Mouse (Mus musculus) left cerebral cortex, postnatal 25 days (tissue): ENCODE measurements around the gene Myl4. TPM values are rescaled to one million over a fixed set of nuclear protein-coding genes. Genes with fewer than 3 reads are reported as not detected.

Experiments
- DNase-seq, 2 experiments: peaks; one replicate each; pipeline ENCODE4 v3.0.0; 2022; ENCODE audit warnings: low spot score in 2 of 2, mixed read lengths in 1 of 2
- intact Hi-C: fragments of 180-260 bp; cut with DNase I; formaldehyde crosslinking; loops from one replicate; pipeline ENCODE4 v1.15.1; 2025
- total RNA-seq, 2 experiments: library from RNA; stranded (reverse); gene quantifications; 2 replicates each; pipeline ENCODE4 v1.2.3; 2021

Gene Myl4
- total RNA-seq, 2 experiments from 2014 or later = 35.5 to 43.3 TPM

DNA sequence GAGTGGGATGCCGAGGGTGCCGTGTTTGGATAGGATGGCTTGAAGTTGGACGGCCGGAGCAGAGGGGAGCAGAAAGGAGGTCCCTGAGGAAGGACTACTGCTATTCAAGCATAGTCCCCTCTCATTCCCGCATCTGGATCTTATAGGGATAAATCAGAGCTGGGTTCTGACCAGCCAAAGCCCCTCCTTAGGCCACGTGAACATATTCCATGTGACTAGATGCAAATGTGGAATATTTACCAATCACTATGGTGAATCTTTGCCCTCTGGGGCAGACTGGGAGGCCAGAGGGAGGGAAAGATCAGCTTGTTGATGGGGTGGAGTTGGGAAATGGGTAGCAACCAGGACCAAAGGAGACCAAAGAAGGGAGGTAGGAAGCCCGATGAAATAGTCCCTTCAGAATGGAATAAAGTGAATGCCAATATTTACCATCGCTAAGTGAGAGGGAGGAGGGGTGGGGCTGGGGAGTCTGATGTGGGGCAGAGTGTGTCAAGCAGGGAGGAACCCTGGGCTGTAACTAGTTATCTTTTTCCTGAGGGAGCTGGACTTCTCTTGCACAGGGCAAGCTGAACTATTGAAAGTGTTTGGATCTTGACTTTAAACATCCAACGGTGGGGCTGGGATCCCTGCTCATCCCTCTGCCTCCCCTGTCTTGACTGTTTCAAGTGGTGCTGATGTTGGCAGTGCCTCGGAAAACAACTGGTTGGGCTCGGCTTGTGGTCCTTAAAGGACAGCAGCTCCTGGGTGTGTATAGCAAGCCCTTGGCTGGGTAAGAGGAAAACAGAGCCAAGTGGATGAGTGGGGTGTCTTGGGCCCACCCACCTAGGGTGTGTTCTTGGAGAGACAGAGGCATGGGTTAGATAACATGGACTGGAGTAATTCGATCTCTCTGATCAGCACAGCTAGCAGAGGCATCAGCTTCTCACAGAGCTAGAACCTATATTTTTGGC lies 75.3 kb downstream of the Myl4 start:
- DNase-seq = no peak
- intact Hi-C loops = no loop called here

DNA sequence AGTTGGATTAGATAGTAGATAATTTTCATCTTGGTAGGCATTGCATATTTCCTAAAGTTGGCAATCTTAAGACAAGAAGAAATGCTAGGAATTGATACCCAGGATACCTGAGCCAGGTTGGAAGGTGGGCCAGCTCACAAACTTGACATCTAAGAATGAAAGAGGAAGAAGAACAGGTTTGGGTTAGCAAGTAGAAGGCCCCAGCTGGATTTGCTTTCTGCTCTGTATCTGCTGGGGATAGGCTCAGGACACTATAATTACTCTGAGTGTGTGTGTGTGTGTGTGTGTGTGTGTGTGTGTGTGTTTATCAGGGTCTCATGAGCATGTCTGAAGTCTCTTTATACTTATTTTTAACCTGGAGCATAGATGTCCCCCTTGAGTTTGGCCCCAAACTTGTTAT lies 76.2 kb downstream of the Myl4 start:
- DNase-seq = no peak
- intact Hi-C loops = no loop called here

DNA sequence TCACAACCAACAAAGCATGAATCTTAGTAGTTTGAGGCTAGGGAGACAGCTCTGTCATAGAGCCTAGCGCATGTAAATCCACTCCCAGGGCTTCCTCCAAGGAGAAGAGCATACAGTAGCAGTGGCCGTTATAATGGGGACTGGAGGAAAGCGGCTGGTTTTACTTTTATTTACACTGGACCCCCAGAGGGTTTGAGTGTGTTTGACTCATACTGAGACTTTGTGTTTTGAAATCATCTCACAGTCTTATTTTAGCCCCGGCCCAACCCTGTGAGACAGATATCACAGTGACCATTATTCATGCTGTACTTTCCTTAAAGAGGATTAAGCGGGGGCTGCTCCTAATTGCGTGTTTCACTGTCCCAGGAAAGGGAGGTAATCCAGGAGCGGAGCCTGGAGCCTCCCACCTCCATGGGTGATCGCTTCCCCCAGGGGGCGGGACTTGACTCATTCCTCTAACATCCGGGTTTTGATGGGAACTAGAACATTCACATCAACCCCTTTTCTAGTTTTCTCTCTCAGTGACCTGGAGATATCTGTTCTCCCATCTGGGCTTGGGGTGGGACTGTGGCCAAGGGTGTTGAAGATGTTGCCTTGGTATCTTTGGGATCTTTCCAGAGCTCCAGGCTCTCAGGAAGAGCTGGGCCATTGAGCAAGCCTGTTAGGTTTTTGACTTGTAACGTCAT lies 77.3 kb downstream of the Myl4 start:
- intact Hi-C loops = no loop called here
- DNase-seq = no peak

DNA sequence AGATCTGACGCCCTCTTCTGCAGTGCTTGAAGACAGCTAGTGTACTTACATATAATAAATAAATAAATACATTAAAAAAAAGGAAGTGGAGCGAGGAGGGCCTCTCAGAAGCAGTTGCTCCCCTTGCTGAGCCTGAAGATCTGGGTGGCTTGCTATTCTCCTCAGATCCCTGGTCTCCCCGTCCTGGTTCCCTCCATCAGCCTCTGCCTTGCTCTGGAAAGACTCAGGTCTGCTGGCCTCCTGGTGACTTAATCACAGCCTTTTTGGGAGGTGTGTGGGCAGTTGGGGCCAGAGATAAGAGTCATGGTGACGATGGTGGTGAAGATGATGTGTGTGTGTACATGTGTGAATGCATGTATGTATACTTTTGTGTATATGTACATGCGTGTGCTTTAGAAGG lies 78.1 kb downstream of the Myl4 start:
- DNase-seq = no peak
- intact Hi-C loops = no loop called here

DNA sequence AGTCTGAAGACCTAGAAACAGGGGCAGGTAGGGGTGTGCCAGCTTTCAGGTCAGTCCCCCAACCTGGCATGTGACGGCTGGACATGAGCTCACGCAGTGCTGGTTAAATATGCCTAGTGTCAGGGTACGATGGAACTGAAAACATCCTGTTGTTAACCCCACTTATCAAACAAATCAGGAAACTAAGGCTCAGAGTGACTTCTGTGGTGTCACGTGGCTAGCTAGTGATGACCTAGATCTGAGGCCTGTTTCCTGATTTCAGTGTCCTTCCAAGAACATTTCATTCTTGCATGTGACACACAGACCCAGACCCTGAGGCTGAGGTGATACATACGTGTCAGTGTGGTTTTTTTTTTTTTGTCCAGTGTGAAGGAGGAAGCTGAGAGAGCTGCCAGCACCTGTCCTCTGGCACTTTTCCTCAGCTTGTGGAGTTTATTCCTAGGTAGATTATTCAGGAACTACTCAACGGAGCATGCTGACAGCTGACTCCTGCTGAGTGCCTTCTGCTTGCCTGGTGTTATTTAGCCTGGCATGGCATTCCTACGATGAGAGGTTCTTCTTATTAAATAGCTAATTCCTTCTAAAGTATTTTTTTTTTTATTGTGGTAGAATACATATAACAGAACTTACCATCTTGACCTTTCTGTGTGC lies 79.8 kb downstream of the Myl4 start:
- intact Hi-C loops = no loop called here
- no peak for DNase-seq

DNA sequence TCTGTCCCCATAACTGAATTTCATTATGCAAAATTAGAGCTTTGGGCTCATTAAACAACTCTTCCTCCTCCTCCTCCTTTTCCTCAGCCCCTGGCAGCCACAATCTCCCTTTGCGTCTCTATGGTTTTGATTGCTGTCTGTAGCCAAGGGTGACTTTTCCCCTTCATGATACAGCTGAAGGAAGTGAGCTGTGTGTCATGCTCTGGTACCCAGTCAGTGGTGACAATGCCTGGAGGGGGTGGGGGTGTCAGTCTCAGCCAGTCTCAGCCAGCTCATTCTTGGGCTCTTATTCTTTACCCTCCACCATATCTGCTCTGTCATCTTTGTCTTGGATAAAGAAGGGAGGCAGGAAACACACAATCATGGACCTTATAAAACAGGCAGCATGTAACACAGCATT lies 80.8 kb downstream of the Myl4 start:
- intact Hi-C loops = no loop called here
- no peak for DNase-seq

DNA sequence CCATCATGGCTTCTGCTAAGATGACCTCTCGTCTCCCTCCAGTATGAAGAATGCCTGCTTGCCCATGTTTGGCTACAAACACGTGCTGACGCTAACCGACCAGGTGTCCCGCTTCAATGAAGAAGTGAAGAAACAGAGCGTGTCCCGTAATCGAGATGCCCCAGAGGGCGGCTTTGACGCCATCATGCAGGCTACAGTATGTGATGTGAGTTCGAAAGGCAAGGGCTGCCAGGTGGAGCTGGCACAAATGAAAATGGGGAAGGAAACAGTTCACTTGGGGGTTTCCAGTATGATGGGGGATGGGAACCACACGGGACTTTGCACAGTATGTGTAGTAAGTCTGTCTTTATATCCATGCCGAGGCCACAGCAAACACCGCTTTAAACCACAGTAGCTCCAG lies 86.5 kb downstream of the Myl4 start:
- intact Hi-C loops = no loop called here
- no peak for DNase-seq

DNA sequence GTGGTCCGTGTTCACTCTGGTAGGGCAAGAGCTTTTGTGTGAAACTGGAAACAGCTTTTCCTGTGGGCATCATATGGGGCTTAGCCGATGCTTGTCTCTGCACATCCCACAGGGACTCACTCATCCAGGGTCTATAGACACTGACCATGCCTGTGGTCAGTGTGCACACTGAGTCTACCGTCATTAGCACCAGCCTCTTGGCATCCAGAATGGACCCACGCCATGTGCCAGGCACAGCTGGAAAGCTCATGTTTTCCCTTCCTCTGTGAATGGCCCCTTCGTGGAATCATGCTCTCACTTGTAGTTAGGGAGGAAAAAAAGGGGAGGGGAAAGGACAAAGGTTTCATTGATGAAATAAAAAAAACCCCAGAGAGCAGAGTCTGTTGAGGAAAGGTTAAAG lies 87.5 kb downstream of the Myl4 start:
- DNase-seq = no peak
- intact Hi-C loops = no loop called here

DNA sequence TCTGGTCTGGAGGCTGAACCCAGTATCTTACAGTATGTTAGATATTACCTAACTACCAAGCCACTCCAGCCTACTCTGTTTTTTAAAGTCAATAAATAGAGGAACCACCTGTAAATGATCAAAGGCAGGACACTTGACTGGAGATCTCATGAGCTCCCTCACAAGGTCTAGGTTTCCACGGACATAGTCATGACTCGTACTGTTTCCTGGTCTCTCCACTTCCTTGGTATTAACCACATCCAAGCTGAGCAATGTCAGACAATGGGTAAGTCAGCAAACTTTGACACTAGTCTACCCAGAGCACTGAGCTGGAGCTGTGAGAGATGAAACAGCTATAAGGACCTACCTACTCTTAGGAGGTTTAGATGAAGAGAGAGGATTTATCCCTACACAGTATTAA lies 88.4 kb downstream of the Myl4 start:
- intact Hi-C loops = no loop called here
- no peak for DNase-seq

DNA sequence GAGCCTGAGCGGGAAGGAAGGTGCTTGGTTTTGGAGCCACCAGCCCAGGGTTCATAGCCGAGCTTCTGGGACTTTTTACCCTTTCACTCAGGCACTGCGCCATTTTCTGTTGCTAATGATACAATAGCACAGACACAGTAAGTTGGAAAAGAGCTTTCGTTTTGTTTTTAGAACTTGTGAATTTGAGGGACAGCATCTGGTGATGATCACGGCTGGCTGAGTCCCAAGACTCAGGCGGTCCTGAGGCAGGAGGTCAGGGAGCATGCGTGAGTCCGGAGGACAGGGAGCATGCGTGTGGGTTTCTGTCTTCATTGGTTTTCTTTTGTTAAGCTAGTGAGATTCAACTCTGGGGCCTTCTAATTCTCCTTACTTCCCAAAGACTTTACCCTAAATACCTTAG lies 89.2 kb downstream of the Myl4 start:
- intact Hi-C loops = no loop called here
- no peak for DNase-seq

DNA sequence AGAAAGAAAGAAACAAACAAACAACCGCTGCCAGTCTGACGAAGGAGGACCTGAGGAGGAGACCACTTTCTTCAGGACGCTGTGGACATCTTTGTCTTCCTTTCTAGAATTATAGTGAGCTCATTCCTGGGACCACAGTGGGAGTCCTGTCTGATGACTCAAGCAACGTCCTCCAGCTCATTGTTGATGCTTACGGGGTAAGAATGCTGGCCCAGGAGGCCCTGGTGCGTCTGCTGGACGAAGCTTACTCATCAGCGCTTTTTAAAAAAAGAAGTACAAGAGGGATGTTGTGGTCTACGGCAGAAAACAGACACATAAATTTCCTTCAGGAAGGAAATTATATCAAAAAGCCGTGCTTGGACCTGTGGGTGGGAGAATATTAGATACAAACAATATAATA lies 90.4 kb downstream of the Myl4 start:
- intact Hi-C loops = no loop called here
- no peak for DNase-seq

DNA sequence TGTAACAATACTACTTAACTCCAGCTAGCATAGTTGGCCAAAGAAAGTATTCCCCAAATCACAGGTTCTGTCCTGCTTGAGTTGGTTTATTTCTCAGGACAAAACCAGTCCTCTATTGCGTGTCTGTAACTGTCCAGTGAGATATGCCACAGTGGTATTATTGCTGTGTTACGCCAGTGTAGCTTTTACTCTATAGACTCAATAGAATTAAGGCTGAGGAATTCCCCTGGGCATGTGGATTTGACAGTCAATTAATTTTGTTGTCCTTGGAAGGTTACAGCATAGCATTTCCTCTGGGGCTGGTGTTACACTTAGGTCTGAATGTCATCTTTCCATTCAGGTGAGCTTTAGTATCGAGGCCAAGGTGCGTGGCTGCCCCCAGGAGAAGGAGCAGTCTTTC lies 92.8 kb downstream of the Myl4 start:
- no peak for DNase-seq
- intact Hi-C loops = no loop called here

Other genes starting within 250 kb of the Myl4 start
- 10 to 100 TPM; 71.0 to 75.6 TPM for gene Kansl1, start 81.8 kb upstream of the Myl4 start, total RNA-seq
- gene Cdc27, start within 50 bp of the Myl4 start, total RNA-seq = 10 to 100 TPM; 61.3 to 63.0 TPM
- gene Itgb3, start 57.3 kb downstream of the Myl4 start, total RNA-seq = 1 to 10 TPM; 2.8 to 3.1 TPM
- 1 to 10 TPM in 1 of 2 experiments, under 1 TPM in 1; 0.80 to 1.1 TPM for gene Gm11639, start 135.0 kb downstream of the Myl4 start, total RNA-seq